Mouse (Mus musculus) embryonic facial prominence, embryonic 13.5 days (tissue): ENCODE data around the gene Erg28. TPM values are rescaled to one million over a fixed set of nuclear protein-coding genes. Genes with fewer than 3 reads are reported as not detected.

Experiments
- ATAC-seq: fragments of 200-750 bp; cut with Nextera tagmentation; 2 replicates; pipeline ENCODE4 v1.8.0; 2017; ENCODE audit warnings: low read depth; ENCODE audit not compliant: insufficient number of reproducible peaks, insufficient read depth, low FRiP score, low TSS enrichment
- H3K27ac ChIP-seq: fragments of 300-500 bp; sonication (generic); 2 replicates; pipeline ENCODE4 v1.5.1; 2015; ENCODE audit warnings: moderate library complexity, mild to moderate bottlenecking, inconsistent platforms
- H3K27me3 ChIP-seq: fragments of 300-500 bp; sonication (generic); 2 replicates; pipeline ENCODE4 v1.6.1; 2015; ENCODE audit warnings: mild to moderate bottlenecking, inconsistent platforms
- H3K36me3 ChIP-seq: fragments of 300-500 bp; sonication (generic); 2 replicates; pipeline ENCODE4 v1.6.1; 2015; ENCODE audit warnings: mild to moderate bottlenecking, inconsistent platforms
- H3K4me1 ChIP-seq: fragments of 300-500 bp; sonication (generic); 2 replicates; pipeline ENCODE4 v1.6.1; 2015; ENCODE audit warnings: inconsistent platforms
- H3K4me2 ChIP-seq: fragments of 300-500 bp; sonication (generic); 2 replicates; pipeline ENCODE4 v1.6.1; 2015; ENCODE audit warnings: moderate library complexity, mild to moderate bottlenecking, inconsistent platforms
- H3K4me3 ChIP-seq: fragments of 300-500 bp; sonication (generic); 2 replicates; pipeline ENCODE4 v1.5.1; 2015; ENCODE audit warnings: mild to moderate bottlenecking, inconsistent platforms
- H3K9ac ChIP-seq: fragments of 300-500 bp; sonication (generic); 2 replicates; pipeline ENCODE4 v1.6.1; 2015; ENCODE audit warnings: mild to moderate bottlenecking, inconsistent platforms
- H3K9me3 ChIP-seq: fragments of 300-500 bp; sonication (generic); 2 replicates; pipeline ENCODE4 v1.6.1; 2016; ENCODE audit warnings: inconsistent platforms
- WGBS: fragments of 180-500 bp; shearing (Covaris S2); methylation state at CpG from one replicate; pipeline ENCODE4 v1.1.7; 2015; ENCODE audit warnings: mixed read lengths; 5-methylcytosine and 5-hydroxymethylcytosine counted together
- polyA plus RNA-seq: library from polyadenylated mRNA; unstranded; fragments of >200 nt; fragmentation: Nextera tagmentation; extraction: Ambion mirVana; gene quantifications from 2 replicates; pipeline ENCODE4 v1.2.1, GENCODE M21; 2015

The Erg28 gene
- polyA plus RNA-seq, 1 experiment from 2014 or later = 119 TPM

DNA sequence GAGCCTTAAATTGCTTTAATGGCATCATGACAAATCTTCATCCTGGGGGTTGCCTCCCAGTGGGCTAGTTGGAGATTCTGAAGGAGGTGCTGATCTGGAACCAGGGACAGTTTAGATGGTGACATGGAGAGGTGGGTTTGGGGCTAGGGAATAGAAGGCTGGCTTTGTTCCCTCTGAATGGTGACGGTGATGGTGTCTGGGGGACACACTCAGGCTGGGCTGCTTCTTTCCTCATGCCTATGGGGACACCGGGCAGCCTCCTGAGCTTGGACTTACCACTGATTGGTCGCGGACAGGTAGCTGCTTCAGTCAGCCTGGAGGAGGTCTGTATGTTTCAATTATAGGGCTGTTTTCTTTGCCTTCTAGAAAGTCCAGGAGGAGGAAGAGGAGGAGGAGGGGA, 12.7 kb downstream of the Erg28 start:
- Histone ChIP-seq H3K27ac (no peak overlapping the region), H3K27me3 (no peaks in the 10 kb centered on the region), H3K36me3 (peaks cover 49% of the 10 kb centered on the region), H3K4me3 (no peak overlapping the region), H3K9ac (no peak overlapping the region), H3K4me1 (no peaks in the 10 kb centered on the region), H3K9me3 (0 out of 2 replicates have a peak, but pooled peaks cover 2% of the 10 kb centered on the region), H3K4me2 (no peak overlapping the region)
- no peak for ATAC-seq
- WGBS = 96% methylated on average over 4 of the region's 4 CpGs

DNA sequence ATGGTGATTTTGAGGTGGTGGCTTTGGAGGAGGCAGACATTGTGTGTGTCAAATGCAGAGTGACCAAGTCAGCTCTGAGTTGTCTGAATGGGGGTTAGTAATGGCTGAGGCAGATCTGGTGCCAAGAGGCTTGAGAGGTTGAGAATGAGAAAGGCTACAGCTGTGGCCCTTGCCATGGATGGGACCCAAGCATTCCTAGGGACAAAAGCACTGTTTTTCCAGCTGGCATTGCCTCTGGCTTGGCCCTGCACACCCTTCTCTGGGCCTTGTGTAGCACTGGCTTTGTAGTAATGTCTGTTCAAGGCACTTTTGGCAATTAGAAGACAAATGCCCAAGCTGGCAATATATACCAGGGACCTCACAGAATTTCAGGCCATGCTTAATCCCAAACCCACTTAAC, 13.4 kb downstream of the Erg28 start:
- Histone ChIP-seq H3K27me3 (no peaks in the 10 kb centered on the region), H3K4me3 (no peak overlapping the region), H3K27ac (no peak overlapping the region), H3K4me2 (no peak overlapping the region), H3K9ac (no peak overlapping the region), H3K4me1 (no peaks in the 10 kb centered on the region), H3K36me3 (peaks cover 42% of the 10 kb centered on the region), H3K9me3 (0 out of 2 replicates have a peak, but pooled peaks cover 2% of the 10 kb centered on the region)
- ATAC-seq = no peak

DNA sequence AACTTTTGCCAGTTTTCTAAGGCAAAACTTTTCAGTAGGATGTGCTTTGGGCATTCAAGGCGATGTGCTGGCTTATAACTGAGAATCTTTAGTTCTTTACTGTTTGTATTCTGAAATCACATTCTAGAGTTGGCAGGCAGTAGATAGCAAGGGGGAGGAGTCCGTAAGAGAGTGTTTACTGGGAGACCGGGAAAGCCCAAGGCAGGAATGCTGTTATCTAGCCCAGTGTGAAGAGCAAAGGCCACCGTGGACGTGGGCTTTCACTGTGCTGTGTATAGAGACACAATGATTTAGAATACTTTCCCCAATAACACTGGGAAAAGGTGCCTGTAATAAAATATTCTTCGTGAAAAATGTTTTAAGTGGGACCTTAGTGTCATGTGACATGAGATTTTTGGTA, 14.6 kb downstream of the Erg28 start:
- H3K27ac ChIP-seq = no peak overlapping the region
- 0 out of 2 replicates have a peak, but pooled peaks cover 2% of the 10 kb centered on the region for H3K9me3 ChIP-seq
- H3K36me3 ChIP-seq = peaks cover 33% of the 10 kb centered on the region
- H3K4me3 ChIP-seq = no peak overlapping the region
- no peak overlapping the region for H3K9ac ChIP-seq
- no peaks in the 10 kb centered on the region for H3K27me3 ChIP-seq
- H3K4me1 ChIP-seq = no peaks in the 10 kb centered on the region
- ATAC-seq = no peak
- 81% methylated on average over 6 of the region's 6 CpGs for WGBS
- no peak overlapping the region for H3K4me2 ChIP-seq

DNA sequence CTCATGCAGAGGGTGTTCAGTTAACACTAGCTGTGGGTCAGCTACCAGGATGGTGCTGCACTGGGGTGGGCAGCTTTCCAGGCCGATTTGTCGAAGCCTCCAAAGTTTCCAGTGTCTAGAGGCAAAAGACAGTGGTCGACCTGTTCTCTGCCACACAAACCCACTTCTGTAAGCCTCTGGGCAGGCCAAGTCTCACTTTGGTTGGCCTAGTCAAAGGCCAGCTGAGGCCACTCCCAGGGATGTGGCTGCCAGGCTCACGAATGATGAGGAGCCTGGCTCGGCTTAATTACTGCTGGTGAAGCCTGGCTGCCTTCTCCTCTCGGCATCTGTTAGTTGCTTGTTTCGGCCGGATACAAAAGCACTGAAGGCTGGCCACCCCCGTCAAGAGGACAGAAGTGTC, 24.3 kb downstream of the Erg28 start:
- Histone ChIP-seq H3K9me3 (no peaks in the 10 kb centered on the region), H3K27me3 (no peaks in the 10 kb centered on the region), H3K9ac (no peak overlapping the region), H3K4me2 (no peak overlapping the region), H3K36me3 (no peaks in the 10 kb centered on the region), H3K4me3 (no peak overlapping the region), H3K27ac (no peak overlapping the region), H3K4me1 (no peaks in the 10 kb centered on the region)
- ATAC-seq = no peak
- WGBS = 34% methylated on average over 9 of the region's 9 CpGs

DNA sequence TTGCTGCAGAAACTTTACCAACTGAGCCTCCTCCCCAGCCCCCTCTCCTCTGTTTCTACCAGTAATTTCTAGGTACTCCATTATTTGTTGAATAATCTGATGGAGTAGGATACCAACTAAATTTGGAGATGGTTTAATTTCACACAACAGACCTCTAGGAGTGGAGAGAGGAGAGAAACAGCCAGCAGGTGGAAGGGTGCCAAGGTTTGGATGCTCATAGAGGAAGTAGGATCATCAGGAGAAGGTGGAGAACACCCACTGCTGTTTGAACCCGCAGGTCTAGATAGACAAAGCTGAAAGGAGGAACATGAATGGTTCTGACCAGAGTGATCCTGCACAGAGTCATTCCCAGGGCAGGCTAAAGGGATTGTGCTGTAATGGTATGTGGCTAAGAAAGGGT, 28.8 kb downstream of the Erg28 start:
- 79% methylated on average over 1 of the region's 1 CpGs for WGBS
- no peaks in the 10 kb centered on the region for H3K4me1 ChIP-seq
- no peak for ATAC-seq

DNA sequence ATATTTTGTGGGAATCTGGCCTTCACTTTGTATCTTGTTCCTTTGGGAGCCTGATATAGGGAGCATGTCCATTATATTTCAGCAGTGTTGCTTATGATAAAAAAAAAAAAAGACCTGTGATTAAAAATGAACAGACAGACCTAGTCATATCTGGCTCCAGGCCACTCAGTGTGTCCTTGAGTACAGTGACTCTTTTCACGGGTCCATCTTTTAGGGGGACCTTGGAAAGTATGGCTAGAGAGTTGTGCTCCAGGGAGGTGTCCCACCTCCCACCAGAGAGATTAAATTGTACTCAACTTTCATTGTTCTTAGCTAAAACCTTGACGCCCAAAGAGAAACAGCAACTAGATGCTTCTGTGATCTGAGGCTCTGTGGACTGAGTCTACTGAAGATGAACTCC, 30.3 kb downstream of the Erg28 start:
- Histone ChIP-seq H3K9ac (no peak overlapping the region), H3K27me3 (no peaks in the 10 kb centered on the region), H3K4me1 (no peaks in the 10 kb centered on the region), H3K27ac (no peak overlapping the region), H3K36me3 (no peaks in the 10 kb centered on the region), H3K4me2 (no peak overlapping the region), H3K9me3 (no peaks in the 10 kb centered on the region), H3K4me3 (no peak overlapping the region)
- no peak for ATAC-seq
- 74% methylated on average over 2 of the region's 2 CpGs for WGBS

More for the DNA sequence above, 28.8 kb downstream of the Erg28 start:
- Histone ChIP-seq H3K9ac (no peak overlapping the region), H3K36me3 (no peaks in the 10 kb centered on the region), H3K9me3 (no peaks in the 10 kb centered on the region), H3K27ac (no peak overlapping the region), H3K4me2 (no peak overlapping the region), H3K4me3 (no peak overlapping the region), H3K27me3 (no peaks in the 10 kb centered on the region)

DNA sequence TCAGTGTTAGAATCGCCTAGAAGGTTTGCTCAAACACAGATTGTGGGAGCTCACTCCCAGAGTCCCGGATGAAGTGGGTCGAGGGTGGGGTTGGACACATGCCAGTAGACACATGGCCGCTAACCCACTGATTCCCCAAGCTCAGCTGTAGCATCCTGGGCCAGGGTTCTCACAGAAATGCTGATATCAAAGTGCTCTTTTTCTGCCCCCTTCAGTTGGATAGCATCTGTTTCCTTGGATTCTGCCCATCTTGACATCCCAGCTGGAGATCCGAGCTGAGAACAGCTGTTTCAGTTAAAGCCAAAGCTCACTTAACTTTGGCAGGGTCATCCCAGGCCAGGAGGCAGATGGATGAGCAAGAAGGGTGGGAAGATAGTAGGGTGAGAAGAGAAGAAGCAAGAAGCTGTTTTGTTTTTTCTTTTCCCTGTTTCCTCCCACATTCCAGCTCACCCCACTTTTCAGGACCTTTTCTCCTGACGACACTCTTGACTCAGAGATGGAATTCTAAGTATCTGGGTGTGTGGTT, 31.5 kb downstream of the Erg28 start:
- Histone ChIP-seq H3K9ac (no peak overlapping the region), H3K36me3 (no peaks in the 10 kb centered on the region), H3K4me3 (no peak overlapping the region), H3K27me3 (no peaks in the 10 kb centered on the region), H3K9me3 (no peaks in the 10 kb centered on the region), H3K4me2 (no peak overlapping the region), H3K27ac (no peak overlapping the region), H3K4me1 (no peaks in the 10 kb centered on the region)
- WGBS = 45% methylated on average over 6 of the region's 6 CpGs
- ATAC-seq = no peak

DNA sequence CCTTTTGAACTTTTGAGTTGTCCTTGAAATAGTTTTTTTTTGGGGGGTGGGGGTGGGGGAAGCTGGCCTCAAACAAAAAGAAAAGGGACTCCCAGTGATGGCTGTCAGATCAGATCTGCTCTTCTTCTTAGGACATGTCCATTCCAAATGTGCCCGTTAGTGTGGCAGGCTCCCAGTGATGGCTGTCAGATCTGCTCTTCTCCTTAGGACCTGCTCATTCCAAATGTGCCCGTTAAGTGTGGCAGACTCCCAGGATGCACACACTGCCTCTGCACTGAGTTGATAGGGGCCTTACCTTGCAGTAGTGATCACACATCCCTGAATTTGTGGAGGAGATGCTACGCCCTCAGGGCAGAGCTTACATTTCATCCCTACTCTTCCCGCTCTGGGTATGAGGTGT, 32.2 kb downstream of the Erg28 start:
- ATAC-seq = no peak
- Histone ChIP-seq H3K36me3 (no peaks in the 10 kb centered on the region), H3K4me1 (no peaks in the 10 kb centered on the region), H3K9ac (no peak overlapping the region), H3K27ac (no peak overlapping the region), H3K27me3 (no peaks in the 10 kb centered on the region), H3K9me3 (no peaks in the 10 kb centered on the region), H3K4me2 (no peak overlapping the region), H3K4me3 (no peak overlapping the region)
- WGBS = 82% methylated on average over 4 of the region's 4 CpGs

DNA sequence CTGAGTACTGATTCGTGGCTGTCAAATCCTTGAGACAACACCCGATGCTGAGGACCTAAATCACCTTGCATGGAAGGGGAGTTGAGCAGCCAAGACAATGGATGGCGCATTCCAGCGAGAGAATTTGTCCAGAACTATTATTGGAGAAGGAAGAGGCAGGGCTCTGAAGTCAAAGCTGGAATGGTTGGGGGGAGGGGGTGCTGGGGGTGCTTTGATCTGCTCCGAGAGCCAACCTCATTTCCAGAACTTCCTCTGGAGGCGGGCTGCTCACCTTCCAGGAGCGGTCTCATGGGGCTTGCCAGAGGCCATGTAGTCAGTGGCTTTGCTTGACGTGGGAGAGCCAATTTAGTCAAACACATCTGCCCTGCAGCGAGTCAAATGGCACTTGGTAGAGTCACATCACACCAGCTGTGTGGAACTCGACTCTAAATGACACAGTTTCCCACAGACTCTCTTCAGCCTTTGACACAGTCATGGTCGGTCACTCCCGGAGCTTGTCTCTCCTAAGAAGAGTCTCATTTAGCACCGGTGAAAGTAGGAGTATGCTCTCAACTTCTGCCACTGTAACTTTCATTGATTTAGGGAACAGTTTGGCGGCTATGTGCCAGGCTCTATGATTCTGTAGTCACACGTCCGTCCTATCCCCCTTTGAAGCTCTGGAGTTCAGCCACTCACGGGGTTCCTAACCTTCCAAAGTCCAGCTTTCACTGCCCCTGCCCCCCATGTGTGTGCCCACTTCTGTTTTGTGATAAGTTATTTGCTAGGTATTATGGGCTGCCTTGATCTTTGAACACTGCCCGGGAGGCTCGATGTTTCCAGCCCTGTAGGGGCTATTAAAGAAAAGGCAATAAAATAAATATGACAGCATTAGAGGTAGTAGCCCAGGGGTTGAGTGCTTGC, 39.2 kb downstream of the Erg28 start:
- no peak for ATAC-seq
- Histone ChIP-seq H3K4me1 (no peaks in the 10 kb centered on the region), H3K9ac (no peak overlapping the region), H3K4me3 (no peak overlapping the region), H3K9me3 (no peaks in the 10 kb centered on the region), H3K4me2 (no peak overlapping the region), H3K36me3 (no peaks in the 10 kb centered on the region), H3K27me3 (no peaks in the 10 kb centered on the region), H3K27ac (no peak overlapping the region)
- WGBS = 61% methylated on average over 19 of the region's 19 CpGs

DNA sequence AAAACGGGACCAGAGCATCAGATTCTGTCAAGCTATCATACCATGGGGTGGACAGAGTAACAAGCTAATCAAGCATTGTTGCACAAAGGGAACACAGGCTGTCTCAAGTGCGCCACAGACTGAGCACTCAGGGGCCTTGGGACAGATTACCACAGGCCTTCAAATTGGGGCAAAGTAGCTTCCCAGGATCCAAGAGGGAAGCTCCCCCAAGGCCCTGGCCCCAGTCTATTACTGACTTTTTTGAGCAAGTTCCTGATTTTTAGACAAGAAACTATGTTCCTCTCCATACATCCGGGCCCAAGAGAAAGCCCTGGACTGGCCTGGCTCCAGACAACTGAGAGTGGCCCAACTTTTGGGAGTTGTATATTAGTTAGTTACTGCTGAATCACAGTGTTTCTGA, 42.7 kb downstream of the Erg28 start:
- no peak overlapping the region for H3K4me2 ChIP-seq
- H3K27me3 ChIP-seq = no peaks in the 10 kb centered on the region
- no peaks in the 10 kb centered on the region for H3K9me3 ChIP-seq
- H3K4me1 ChIP-seq = no peaks in the 10 kb centered on the region
- no peaks in the 10 kb centered on the region for H3K36me3 ChIP-seq
- 82% methylated on average over 3 of the region's 3 CpGs for WGBS
- ATAC-seq = no peak
- H3K27ac ChIP-seq = no peak overlapping the region
- no peak overlapping the region for H3K9ac ChIP-seq
- H3K4me3 ChIP-seq = no peak overlapping the region

DNA sequence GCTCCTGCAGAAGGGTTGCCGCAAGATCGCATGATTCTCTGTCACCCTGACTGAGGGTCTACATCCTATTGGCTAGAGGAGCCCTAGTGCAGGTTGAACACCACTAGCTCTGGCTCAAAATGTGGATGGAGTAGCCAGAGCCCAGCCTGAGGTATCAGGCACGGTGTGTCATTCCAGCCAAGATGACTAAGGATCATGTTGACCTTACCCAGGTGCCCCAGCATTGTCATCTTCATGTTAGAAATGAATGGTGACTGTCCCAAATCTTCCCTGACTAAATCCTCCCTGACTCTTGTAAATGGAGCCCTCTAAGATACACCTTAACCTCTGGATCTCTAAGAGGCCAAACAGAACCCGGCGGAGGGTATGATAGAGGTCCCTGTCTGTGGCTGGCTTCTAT, 44.6 kb downstream of the Erg28 start:
- no peak overlapping the region for H3K27ac ChIP-seq
- H3K4me1 ChIP-seq = no peaks in the 10 kb centered on the region
- 92% methylated on average over 5 of the region's 5 CpGs for WGBS
- H3K4me3 ChIP-seq = no peak overlapping the region
- H3K9ac ChIP-seq = no peak overlapping the region
- no peaks in the 10 kb centered on the region for H3K36me3 ChIP-seq
- H3K27me3 ChIP-seq = no peaks in the 10 kb centered on the region
- no peak overlapping the region for H3K4me2 ChIP-seq
- H3K9me3 ChIP-seq = no peaks in the 10 kb centered on the region
- no peak for ATAC-seq

DNA sequence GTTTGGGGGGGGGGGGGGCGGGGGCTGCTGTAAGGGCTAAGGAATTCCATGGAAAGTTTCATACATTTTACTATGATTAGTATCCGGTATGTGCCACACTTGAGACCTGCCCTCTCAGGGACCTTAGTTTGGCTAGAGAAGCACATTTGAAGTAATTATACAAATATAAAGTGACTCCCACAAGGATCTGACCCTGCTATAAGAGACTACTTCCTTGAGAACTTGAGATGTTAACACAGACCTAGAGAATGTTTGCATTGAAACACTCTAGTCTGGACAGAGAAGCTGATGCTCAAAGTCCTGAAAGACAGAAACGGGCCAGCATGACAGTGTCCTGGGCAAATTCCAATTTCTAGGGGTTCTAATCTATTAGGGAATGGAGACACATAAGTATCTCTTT, 45.4 kb downstream of the Erg28 start:
- H3K27ac ChIP-seq = no peak overlapping the region
- 77% methylated on average over 3 of the region's 3 CpGs for WGBS
- no peak overlapping the region for H3K9ac ChIP-seq
- no peaks in the 10 kb centered on the region; the same call in 1 of the 2 replicates for H3K9me3 ChIP-seq
- no peaks in the 10 kb centered on the region for H3K27me3 ChIP-seq
- no peaks in the 10 kb centered on the region for H3K4me1 ChIP-seq
- H3K4me2 ChIP-seq = no peak overlapping the region
- no peaks in the 10 kb centered on the region for H3K36me3 ChIP-seq
- no peak overlapping the region for H3K4me3 ChIP-seq
- no peak for ATAC-seq
